Mouse (Mus musculus) ES-Bruce4 (cell line): ENCODE measurements around the gene Slamf9.

ENCODE experiments used
- CTCF ChIP-seq: IDR thresholded peaks from one replicate; pipeline ENCODE4 v1.8.1; 2011; ENCODE audit warnings: low read depth, low read length
- EP300 ChIP-seq: IDR thresholded peaks from 2 replicates; pipeline ENCODE4 v1.6.1; 2011; ENCODE audit warnings: low read depth, low read length; ENCODE audit not compliant: insufficient read depth
- POLR2A ChIP-seq: IDR thresholded peaks from one replicate; pipeline ENCODE4 v1.8.1; 2011; ENCODE audit warnings: low read length; ENCODE audit not compliant: insufficient read depth

GRCm38 (mm10) chr1:172484236-172484635, 9.1 kb downstream of the Slamf9 start:
- TF ChIP-seq CTCF, result no peak
- TF ChIP-seq POLR2A, result no peak
- TF ChIP-seq EP300, result no peak
